Mouse (Mus musculus) liver, embryonic 15.5 days (tissue): ENCODE measurements around the gene Olfr1290. TPM values are rescaled to one million over a fixed set of nuclear protein-coding genes. Genes with fewer than 3 reads are reported as not detected.

Experiments used
- ATAC-seq: fragments of 200-750 bp; cut with Nextera tagmentation; 2 replicates; pipeline ENCODE4 v1.8.0; 2017; ENCODE audit warnings: moderate number of reproducible peaks, mild to moderate bottlenecking, moderate library complexity; ENCODE audit not compliant: insufficient read depth
- H3K27ac ChIP-seq: fragments of 300-500 bp; sonication (generic); replicated peaks from 2 replicates; pipeline ENCODE4 v1.5.1; 2015; ENCODE audit warnings: mild to moderate bottlenecking, inconsistent platforms
- H3K27me3 ChIP-seq: fragments of 300-500 bp; sonication (generic); 2 replicates; pipeline ENCODE4 v1.6.1; 2015; ENCODE audit warnings: mild to moderate bottlenecking, inconsistent platforms
- H3K36me3 ChIP-seq: fragments of 300-500 bp; sonication (generic); replicated peaks from 2 replicates; pipeline ENCODE4 v1.6.1; 2015; ENCODE audit warnings: moderate library complexity, mild to moderate bottlenecking, inconsistent platforms
- H3K4me1 ChIP-seq: fragments of 300-500 bp; sonication (generic); replicated peaks from 2 replicates; pipeline ENCODE4 v1.6.1; 2015; ENCODE audit warnings: inconsistent platforms
- H3K4me2 ChIP-seq: fragments of 300-500 bp; sonication (generic); 2 replicates; pipeline ENCODE4 v1.6.1; 2015; ENCODE audit warnings: moderate library complexity, mild to moderate bottlenecking, inconsistent platforms
- H3K4me3 ChIP-seq: fragments of 300-500 bp; sonication (generic); replicated peaks from 2 replicates; pipeline ENCODE4 v1.5.1; 2015; ENCODE audit warnings: mild to moderate bottlenecking, inconsistent platforms
- H3K9ac ChIP-seq: fragments of 300-500 bp; sonication (generic); 2 replicates; pipeline ENCODE4 v1.6.1; 2015; ENCODE audit warnings: moderate library complexity, mild to moderate bottlenecking, inconsistent platforms
- H3K9me3 ChIP-seq: fragments of 300-500 bp; sonication (generic); replicated peaks from 2 replicates; pipeline ENCODE4 v1.6.1; 2016; ENCODE audit warnings: inconsistent platforms
- WGBS: fragments of 180-500 bp; shearing (Covaris S2); methylation state at CpG from one replicate; pipeline ENCODE4 v1.1.7; 2015; ENCODE audit warnings: mixed read lengths; ENCODE audit not compliant: insufficient replicate concordance; 5-methylcytosine and 5-hydroxymethylcytosine counted together
- polyA plus RNA-seq: library from polyadenylated mRNA; unstranded; fragments of >200 nt; fragmentation: Nextera tagmentation; extraction: Ambion mirVana; gene quantifications from 2 replicates; pipeline ENCODE4 v1.2.1, GENCODE M21; 2015

Gene Olfr1290
- polyA plus RNA-seq, result not detected in 2 replicates

DNA sequence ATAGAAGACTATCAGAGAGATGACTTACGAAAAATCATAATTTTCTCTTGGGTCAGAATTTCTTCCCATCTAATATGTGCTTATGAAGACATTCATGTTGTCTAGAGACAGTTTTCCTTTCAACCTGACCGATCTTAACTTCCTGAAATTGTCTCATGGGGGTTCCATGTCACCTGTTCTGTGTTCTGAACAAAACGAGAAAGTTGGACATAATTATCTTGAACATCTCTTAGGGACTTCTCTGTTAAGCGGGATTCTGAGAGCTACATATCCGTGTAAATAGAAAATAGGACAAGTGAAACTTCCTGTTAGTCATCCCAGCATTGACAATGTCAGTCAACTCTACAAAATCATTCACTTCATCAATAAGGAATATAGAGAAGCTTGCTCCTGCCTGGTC, at the start of gene Olfr1290:
TSS of gene Olfr1290 (minus strand) at position 101 of the 400 bp plus-strand sequence.
- 54% methylated on average over 5 of the region's 5 CpGs for WGBS
- H3K9ac ChIP-seq, result no peak within 1 kb of the TSS
- H3K4me2 ChIP-seq, result no peak within 1 kb of the TSS
- H3K36me3 ChIP-seq, result no peaks in the 10 kb centered on the region
- no peak within 1 kb of the TSS for H3K4me3 ChIP-seq
- H3K27ac ChIP-seq, result no peak within 1 kb of the TSS
- ATAC-seq, result no peak
- H3K27me3 ChIP-seq, result no peaks in the 10 kb centered on the region
- H3K4me1 ChIP-seq, result no peaks in the 10 kb centered on the region
- no peaks in the 10 kb centered on the region for H3K9me3 ChIP-seq

DNA sequence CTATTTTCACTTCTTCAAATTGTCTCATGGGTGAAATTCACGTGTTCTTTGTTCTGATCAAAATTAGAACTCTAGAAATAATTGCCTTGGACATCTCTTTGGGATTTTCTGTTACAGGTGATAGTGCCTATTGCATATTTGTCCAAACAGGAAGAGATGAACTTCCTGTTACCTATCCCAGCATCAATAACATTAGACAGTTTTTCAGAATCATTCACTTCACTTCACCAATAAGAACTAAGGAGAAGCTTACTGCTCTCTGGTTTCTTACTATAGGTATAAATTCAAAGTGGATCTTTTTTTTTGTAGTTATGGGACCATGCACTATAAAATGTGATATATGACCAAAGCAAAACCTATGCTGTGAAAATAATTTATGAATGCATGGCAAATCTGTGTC, 46.6 kb upstream of the Olfr1290 start, which contains the start of gene Olfr1294:
TSS of gene Olfr1294 (minus strand) at position 101 of the 400 bp plus-strand sequence.
- no peak within 1 kb of the TSS for H3K4me3 ChIP-seq
- no peak within 1 kb of the TSS for H3K9ac ChIP-seq
- 24% methylated on average over 1 of the region's 1 CpGs for WGBS
- no peak for ATAC-seq
- no peaks in the 10 kb centered on the region for H3K9me3 ChIP-seq
- H3K4me1 ChIP-seq, result no peaks in the 10 kb centered on the region
- H3K27ac ChIP-seq, result no peak within 1 kb of the TSS
- H3K36me3 ChIP-seq, result no peaks in the 10 kb centered on the region
- no peak within 1 kb of the TSS for H3K4me2 ChIP-seq
- no peaks in the 10 kb centered on the region for H3K27me3 ChIP-seq

DNA sequence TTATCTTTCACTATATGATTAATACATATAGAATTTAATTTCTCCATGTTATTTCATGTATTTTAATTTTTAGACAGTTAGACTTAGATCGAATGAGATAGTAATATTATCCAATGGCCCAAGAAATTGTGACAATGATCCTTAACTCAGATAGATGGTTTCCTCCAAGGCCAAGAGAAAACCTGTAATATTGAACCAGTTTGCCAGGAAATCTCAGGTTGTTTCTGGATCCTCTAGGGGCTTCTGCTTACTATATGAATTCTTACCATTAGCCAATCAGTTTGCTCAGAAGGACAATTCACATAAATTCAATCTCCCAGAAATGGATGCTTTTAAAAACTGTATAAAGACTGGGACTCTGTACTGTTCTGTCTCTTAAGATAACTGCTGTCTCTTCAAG, 31.3 kb upstream of the Olfr1290 start, which contains the start of gene Olfr1293-ps:
TSS of gene Olfr1293-ps (plus strand) at position 301 of the 400 bp plus-strand sequence.
- no peak within 1 kb of the TSS for H3K4me3 ChIP-seq
- no peaks in the 10 kb centered on the region for H3K4me1 ChIP-seq
- no peak within 1 kb of the TSS for H3K27ac ChIP-seq
- H3K4me2 ChIP-seq, result no peak within 1 kb of the TSS
- no peaks in the 10 kb centered on the region for H3K36me3 ChIP-seq
- no peak within 1 kb of the TSS for H3K9ac ChIP-seq
- 55% methylated on average over 1 of the region's 1 CpGs for WGBS
- H3K27me3 ChIP-seq, result no peaks in the 10 kb centered on the region
- H3K9me3 ChIP-seq, result 0 out of 2 replicates have a peak, but pooled peaks cover 3% of the 10 kb centered on the region
- ATAC-seq, result no peak

DNA sequence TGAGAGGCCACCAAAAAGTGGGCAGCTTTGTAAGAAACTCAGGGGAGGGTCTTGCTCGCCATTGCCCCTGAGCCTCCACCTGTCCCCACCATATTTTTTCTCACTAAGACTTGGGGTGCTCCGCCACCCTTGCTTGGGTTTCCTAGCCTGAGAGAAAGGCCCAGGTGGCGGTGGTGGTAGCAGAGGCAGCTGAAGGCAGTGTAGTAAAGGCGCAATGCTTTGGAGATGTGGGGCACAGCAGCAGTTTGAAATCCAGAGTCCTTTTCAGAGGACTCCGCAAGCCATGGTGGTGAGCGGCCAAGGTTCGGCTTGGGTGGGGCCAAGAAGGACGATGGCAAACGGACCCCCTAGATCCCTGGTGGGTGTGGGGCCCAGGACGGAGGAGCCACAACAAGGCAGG, 23.8 kb upstream of the Olfr1290 start:
- Histone ChIP-seq H3K4me3 (no peak overlapping the region), H3K9ac (no peak overlapping the region), H3K36me3 (no peaks in the 10 kb centered on the region), H3K4me1 (no peaks in the 10 kb centered on the region), H3K4me2 (no peak overlapping the region), H3K9me3 (no peaks in the 10 kb centered on the region), H3K27ac (no peak overlapping the region), H3K27me3 (no peaks in the 10 kb centered on the region)
- 64% methylated on average over 10 of the region's 10 CpGs for WGBS
- ATAC-seq, result no peak

DNA sequence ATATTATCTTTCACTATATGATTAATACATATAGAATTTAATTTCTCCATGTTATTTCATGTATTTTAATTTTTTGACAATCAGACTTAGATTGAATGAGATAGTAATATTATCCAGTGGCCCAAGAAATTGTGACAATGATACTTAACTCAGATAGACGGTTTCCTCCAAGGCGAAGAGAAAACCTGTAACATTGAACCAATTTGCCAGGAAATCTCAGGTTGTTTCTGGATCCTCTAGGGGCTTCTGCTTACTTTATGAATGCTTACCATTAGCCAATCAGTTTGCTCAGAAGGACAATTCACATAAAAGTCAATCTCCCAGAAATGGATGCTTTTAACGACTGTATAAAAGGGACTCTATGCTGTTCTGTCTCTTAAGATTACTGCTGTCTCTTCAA, 3.3 kb upstream of the Olfr1290 start, which contains the start of gene Olfr1291-ps1:
TSS of gene Olfr1291-ps1 (plus strand) at position 301 of the 400 bp plus-strand sequence.
- Histone ChIP-seq H3K4me3 (no peak within 1 kb of the TSS), H3K27ac (no peak within 1 kb of the TSS), H3K36me3 (no peaks in the 10 kb centered on the region), H3K4me2 (no peak within 1 kb of the TSS), H3K9me3 (no peaks in the 10 kb centered on the region), H3K4me1 (no peaks in the 10 kb centered on the region), H3K9ac (no peak within 1 kb of the TSS), H3K27me3 (no peaks in the 10 kb centered on the region)
- 72% methylated on average over 3 of the region's 3 CpGs for WGBS
- ATAC-seq, result no peak

DNA sequence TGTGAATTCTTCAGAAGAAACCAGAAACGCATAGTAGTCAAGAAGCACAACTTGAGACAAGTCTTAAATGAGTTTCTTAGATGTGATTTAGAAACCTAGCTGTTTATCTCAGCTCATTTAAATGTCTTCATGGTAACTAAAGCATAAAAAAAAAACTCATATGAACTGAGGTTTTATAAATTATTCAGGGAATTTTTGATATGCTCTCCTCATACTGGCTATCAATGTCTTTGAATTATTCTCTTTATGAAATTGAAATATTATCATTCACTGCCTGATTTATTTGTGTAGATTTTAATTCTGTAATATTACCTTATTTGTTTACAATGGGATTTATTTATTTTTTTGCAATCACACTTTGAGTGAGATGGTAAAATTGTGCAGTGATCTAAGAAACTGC, 13.1 kb downstream of the Olfr1290 start, which contains the start of gene Olfr1289:
TSS of gene Olfr1289 (plus strand) at position 301 of the 400 bp plus-strand sequence.
- Histone ChIP-seq H3K4me1 (no peaks in the 10 kb centered on the region), H3K36me3 (no peaks in the 10 kb centered on the region), H3K27ac (no peak within 1 kb of the TSS), H3K4me2 (no peak within 1 kb of the TSS), H3K9ac (no peak within 1 kb of the TSS), H3K9me3 (no peaks in the 10 kb centered on the region), H3K27me3 (no peaks in the 10 kb centered on the region), H3K4me3 (no peak within 1 kb of the TSS)
- WGBS, result 51% methylated on average over 1 of the region's 1 CpGs
- no peak for ATAC-seq

DNA sequence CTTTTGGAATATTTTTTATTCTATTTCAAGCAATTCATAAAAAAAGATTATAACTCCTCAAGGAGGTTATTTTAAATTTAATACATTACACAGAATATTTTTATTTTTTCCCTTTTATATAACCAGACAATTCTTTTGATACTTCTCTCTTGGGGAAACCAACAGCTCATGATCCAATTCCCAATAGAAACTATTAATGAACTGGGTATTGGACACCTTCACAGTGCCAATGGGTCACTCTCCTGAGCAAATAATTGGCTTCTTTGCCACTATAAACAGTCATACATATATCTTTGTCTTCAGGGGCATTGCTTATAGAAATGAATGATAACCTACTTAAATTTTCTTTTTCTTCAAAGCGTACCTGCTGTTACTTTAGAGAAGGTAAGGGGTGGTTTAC, 19.8 kb downstream of the Olfr1290 start, which contains the start of gene Olfr1288:
TSS of gene Olfr1288 (plus strand) at position 301 of the 400 bp plus-strand sequence.
- no peaks in the 10 kb centered on the region for H3K27me3 ChIP-seq

GRCm38 (mm10) chr2:111448842-111449241, 44.8 kb downstream of the Olfr1290 start, which contains the start of gene Olfr1287:
Gene Olfr1287 (plus strand): TSS chr2:111449142.
- H3K27me3 ChIP-seq, result no peaks in the 10 kb centered on the region
- 41% methylated on average over 1 of the region's 1 CpGs for WGBS
- no peak for ATAC-seq

More for the DNA sequence above, 19.8 kb downstream of the Olfr1290 start, which contains the start of gene Olfr1288:
- Histone ChIP-seq H3K4me3 (no peak within 1 kb of the TSS), H3K9me3 (0 out of 2 replicates have a peak, but pooled peaks cover 3% of the 10 kb centered on the region), H3K27ac (no peak within 1 kb of the TSS), H3K4me2 (no peak within 1 kb of the TSS), H3K4me1 (no peaks in the 10 kb centered on the region), H3K36me3 (no peaks in the 10 kb centered on the region), H3K9ac (no peak within 1 kb of the TSS)
- no peak for ATAC-seq
- 71% methylated on average over 1 of the region's 1 CpGs for WGBS

More at GRCm38 (mm10) chr2:111448842-111449241, 44.8 kb downstream of the Olfr1290 start, which contains the start of gene Olfr1287:
- no peaks in the 10 kb centered on the region for H3K36me3 ChIP-seq
- no peak within 1 kb of the TSS for H3K4me2 ChIP-seq
- H3K9ac ChIP-seq, result no peak within 1 kb of the TSS
- H3K27ac ChIP-seq, result no peak within 1 kb of the TSS
- no peaks in the 10 kb centered on the region for H3K9me3 ChIP-seq
- no peak within 1 kb of the TSS for H3K4me3 ChIP-seq
- H3K4me1 ChIP-seq, result no peaks in the 10 kb centered on the region

Other genes with a start within 250 kb of the Olfr1290 start
- not detected in 2 replicates for gene Olfr1276, start 239.3 kb downstream of the Olfr1290 start, polyA plus RNA-seq
- not detected in 2 replicates for gene Olfr1277, start 219.7 kb downstream of the Olfr1290 start, polyA plus RNA-seq
- not detected in 2 replicates for gene Olfr1278, start 203.7 kb downstream of the Olfr1290 start, polyA plus RNA-seq
- not detected in 2 replicates for gene Olfr1279, start 193.2 kb downstream of the Olfr1290 start, polyA plus RNA-seq
- gene Olfr1280, start 179.8 kb downstream of the Olfr1290 start, polyA plus RNA-seq, result not detected in 2 replicates
- not detected in 2 replicates for gene Olfr1281, start 167.3 kb downstream of the Olfr1290 start, polyA plus RNA-seq
- not detected in 2 replicates for gene Olfr1282, start 157.8 kb downstream of the Olfr1290 start, polyA plus RNA-seq
- gene Olfr1283, start 127.0 kb downstream of the Olfr1290 start, polyA plus RNA-seq, result not detected in 2 replicates
- not detected in 2 replicates for gene Olfr1284, start 118.3 kb downstream of the Olfr1290 start, polyA plus RNA-seq
- gene Olfr1286, start 70.7 kb downstream of the Olfr1290 start, polyA plus RNA-seq, result not detected in 2 replicates
- not detected in 2 replicates for gene Olfr1287, start 44.7 kb downstream of the Olfr1290 start, polyA plus RNA-seq
- not detected in 2 replicates for gene Olfr1288, start 19.7 kb downstream of the Olfr1290 start, polyA plus RNA-seq
- gene Olfr1289, start 13.0 kb downstream of the Olfr1290 start, polyA plus RNA-seq, result not detected in 2 replicates
- not detected in 2 replicates for gene Olfr1291-ps1, start 3.4 kb upstream of the Olfr1290 start, polyA plus RNA-seq
- gene Olfr1293-ps, start 31.4 kb upstream of the Olfr1290 start, polyA plus RNA-seq, result not detected in 2 replicates
- not detected in 2 replicates for gene Olfr1294, start 46.5 kb upstream of the Olfr1290 start, polyA plus RNA-seq
- gene Olfr1295, start 75.9 kb upstream of the Olfr1290 start, polyA plus RNA-seq, result not detected in 2 replicates
- gene Olfr1297, start 132.7 kb upstream of the Olfr1290 start, polyA plus RNA-seq, result not detected in 2 replicates
- gene Olfr1298, start 155.4 kb upstream of the Olfr1290 start, polyA plus RNA-seq, result not detected in 2 replicates
- not detected in 2 replicates for gene Olfr1299, start 167.6 kb upstream of the Olfr1290 start, polyA plus RNA-seq